Mouse (Mus musculus): ENCODE results near the gene Cyb5d2.
"Not testable (repeated sequence)": the region's sequence is repeated elsewhere in the genome, so short reads cannot be mapped to it uniquely, and the experiment has no call there.

Cyb5d2 gene

GRCm38 (mm10) chr11:72739048-72739447 lies 56.9 kb downstream of the Cyb5d2 start:
- Histone ChIP-seq H3K4me1 (replicated peaks; ENCODE audit: low read depth, low read length) (peaks cover 22% of the 10 kb centered on the region), H3K36me3 (ENCODE audit: insufficient read depth, low read length) (peaks cover 66% of the 10 kb centered on the region), H3K27me3 (ENCODE audit: insufficient read depth, low read length) (no peaks in the 10 kb centered on the region), H3K9me3 (ENCODE audit: low read length) (no peaks in the 10 kb centered on the region), H3K4me3 (replicated peaks; ENCODE audit: low read length) (no peak overlapping the region)
- no peak for TF ChIP-seq CTCF (conservative IDR thresholded peaks at IDR 0.05; ENCODE audit: low read length)
- TF ChIP-seq POU5F1 (IDR thresholded peaks at IDR 0.05; ENCODE audit: borderline replicate concordance, low read length), result no peak

- not testable (repeated sequence) for H3K9me3 ChIP-seq (ENCODE audit: low read length); H3K4me3 ChIP-seq (replicated peaks; ENCODE audit: low read length); H3K27me3 ChIP-seq (ENCODE audit: insufficient read depth, low read length)
- peak; percentile 23; the same call in 1 of the 2 replicates for TF ChIP-seq CTCF (conservative IDR thresholded peaks at IDR 0.05; ENCODE audit: low read length)
- Histone ChIP-seq H3K4me1 (replicated peaks; ENCODE audit: low read depth, low read length) (peaks cover 22% of the 10 kb centered on the region), H3K36me3 (ENCODE audit: insufficient read depth, low read length) (peaks cover 67% of the 10 kb centered on the region)
Measured at GRCm38 (mm10) chr11:72737517-72737916, 58.4 kb downstream of the Cyb5d2 start.

GRCm38 (mm10) chr11:72736320-72736719 lies 59.6 kb downstream of the Cyb5d2 start:
- Histone ChIP-seq H3K4me1 (replicated peaks; ENCODE audit: low read depth, low read length) (peaks cover 22% of the 10 kb centered on the region), H3K36me3 (ENCODE audit: insufficient read depth, low read length) (peaks cover 71% of the 10 kb centered on the region), H3K27me3 (ENCODE audit: insufficient read depth, low read length) (no peaks in the 10 kb centered on the region), H3K9me3 (ENCODE audit: low read length) (no peaks in the 10 kb centered on the region), H3K4me3 (replicated peaks; ENCODE audit: low read length) (no peak overlapping the region)
- TF ChIP-seq POU5F1 (IDR thresholded peaks at IDR 0.05; ENCODE audit: borderline replicate concordance, low read length), result no peak
- no peak for TF ChIP-seq CTCF (conservative IDR thresholded peaks at IDR 0.05; ENCODE audit: low read length)
- no peak for TF ChIP-seq NANOG (IDR thresholded peaks at IDR 0.05; ENCODE audit: borderline replicate concordance, low read length)

- no peaks in the 10 kb centered on the region for H3K9me3 ChIP-seq (ENCODE audit: low read length)
- TF ChIP-seq CTCF (conservative IDR thresholded peaks at IDR 0.05; ENCODE audit: low read length), result no peak
- no peak for TF ChIP-seq POU5F1 (IDR thresholded peaks at IDR 0.05; ENCODE audit: borderline replicate concordance, low read length)
- TF ChIP-seq NANOG (IDR thresholded peaks at IDR 0.05; ENCODE audit: borderline replicate concordance, low read length), result no peak
- H3K4me1 ChIP-seq (replicated peaks; ENCODE audit: low read depth, low read length), result peaks cover 22% of the 10 kb centered on the region
- no peaks in the 10 kb centered on the region for H3K27me3 ChIP-seq (ENCODE audit: insufficient read depth, low read length)
- no peak overlapping the region for H3K4me3 ChIP-seq (replicated peaks; ENCODE audit: low read length)
- H3K36me3 ChIP-seq (ENCODE audit: insufficient read depth, low read length), result peaks cover 71% of the 10 kb centered on the region
Measured at GRCm38 (mm10) chr11:72735519-72735860, 60.5 kb downstream of the Cyb5d2 start.

GRCm38 (mm10) chr11:72734840-72735518 lies 61.0 kb downstream of the Cyb5d2 start:
- Histone ChIP-seq H3K9me3 (ENCODE audit: low read length) (no peaks in the 10 kb centered on the region), H3K4me1 (replicated peaks; ENCODE audit: low read depth, low read length) (peaks cover 22% of the 10 kb centered on the region), H3K36me3 (ENCODE audit: insufficient read depth, low read length) (peaks cover 71% of the 10 kb centered on the region), H3K4me3 (replicated peaks; ENCODE audit: low read length) (no peak overlapping the region), H3K27me3 (ENCODE audit: insufficient read depth, low read length) (no peaks in the 10 kb centered on the region)
- TF ChIP-seq CTCF (conservative IDR thresholded peaks at IDR 0.05; ENCODE audit: low read length) (no peak), NANOG (IDR thresholded peaks at IDR 0.05; ENCODE audit: borderline replicate concordance, low read length) (no peak), POU5F1 (IDR thresholded peaks at IDR 0.05; ENCODE audit: borderline replicate concordance, low read length) (no peak)

- no peaks in the 10 kb centered on the region for H3K27me3 ChIP-seq (ENCODE audit: insufficient read depth, low read length)
- TF ChIP-seq CTCF (conservative IDR thresholded peaks at IDR 0.05; ENCODE audit: low read length), result no peak
- TF ChIP-seq NANOG (IDR thresholded peaks at IDR 0.05; ENCODE audit: borderline replicate concordance, low read length), result no peak
- no peak for TF ChIP-seq POU5F1 (IDR thresholded peaks at IDR 0.05; ENCODE audit: borderline replicate concordance, low read length)
- peaks cover 22% of the 10 kb centered on the region for H3K4me1 ChIP-seq (replicated peaks; ENCODE audit: low read depth, low read length)
- H3K36me3 ChIP-seq (ENCODE audit: insufficient read depth, low read length), result peaks cover 69% of the 10 kb centered on the region
- no peak overlapping the region for H3K4me3 ChIP-seq (replicated peaks; ENCODE audit: low read length)
- no peaks in the 10 kb centered on the region for H3K9me3 ChIP-seq (ENCODE audit: low read length)
Measured at GRCm38 (mm10) chr11:72733736-72734135, 62.2 kb downstream of the Cyb5d2 start.

Data from E14TG2a.4 (cell line).